ENCODE assay signal across 26 mouse cellular contexts in genomic region chr4:109456821-109457220, GRCm38 (mm10). TPM values are rescaled to one million over a fixed set of nuclear protein-coding genes. Genes with fewer than 3 reads are reported as not detected.
A peak's percentile ranks its signal among the peaks of the same experiment; 100 is the strongest.
DNase-seq lines count a peak whose midpoint lies in the region; ATAC-seq lines count a peak whose summit lies in the region.
"Had no signal": no experiment of that assay in that cellular context is flagged by ENCODE, and none has a peak within 500 bp of the region (broad histone marks: within the 10 kb centered on the region; RNA-seq: fewer than 3 reads in every experiment).

No protein-coding gene starts in this region.

- no peak overlapping the region for H3K4me3 ChIP-seq in macrophage (ENCODE audit: inconsistent target)
- H3K4me3 ChIP-seq: forebrain, embryonic 10.5 days; forebrain, embryonic 13.5 days; heart, embryonic 10.5 days; heart, embryonic 13.5 days had no signal

- 37% methylated on average over 6 of the region's 6 CpGs for WGBS in macrophage (ENCODE audit: missing documents)

- intact Hi-C loops in heart, postnatal 25 days (cut with DNase I), result no loop called here

- H3K36me3 ChIP-seq in macrophage (ENCODE audit: inconsistent target), result no peaks in the 10 kb centered on the region; the same call in 1 of the 2 replicates

- ATAC-seq in monocyte, adult 5-6 weeks (replicated peaks; ENCODE audit: insufficient number of reproducible peaks, low FRiP score, low TSS enrichment, poor library complexity, severe bottlenecking), result peak; percentile 56; the same call in 1 of the 2 replicates
- ATAC-seq in megakaryocyte-erythroid progenitor cell, adult 5-6 weeks (replicated peaks; ENCODE audit: low FRiP score, low TSS enrichment, poor library complexity, severe bottlenecking), result no peak
- ATAC-seq: forebrain, embryonic 13.5 days; forebrain, embryonic 16.5 days; hindbrain, postnatal 0 days; inflammation-experienced regulatory T-cells, adult 6 months; intestine, embryonic 16.5 days; Patski had no signal

- H3K27ac ChIP-seq in macrophage, result peak overlapping the region; percentile 1; the same call in 1 of the 2 replicates
- H3K27ac ChIP-seq: forebrain, embryonic 10.5 days; forebrain, embryonic 13.5 days; heart, embryonic 10.5 days; heart, embryonic 13.5 days; hindbrain, embryonic 14.5 days; hindbrain, postnatal 0 days had no signal

- DNase-seq in heart, adult 11 months, result peak; percentile 53
- DNase-seq in heart, postnatal 25 days (ENCODE audit: low spot score), result no peak
- no peak for DNase-seq in left cerebral cortex, adult 9 months (ENCODE audit: low spot score in 2 of 2)
- DNase-seq: adrenal gland, postnatal 14 days; B cell, adult 2 months; cerebellum, adult 11 months; cerebellum, adult 2 months; cerebellum, adult 9-11 months; cerebellum, postnatal 25 days; gastrocnemius, postnatal 10 days; gastrocnemius, postnatal 36 days; heart, adult 18-20 months; heart, postnatal 14 days had no signal

- peaks cover 48% of the 10 kb centered on the region for H3K79me2 ChIP-seq in macrophage (ENCODE audit: inconsistent target)

RNA-seq across cellular contexts. Expression of gene Rnf11, which starts 27.7 kb away (rescaled TPM):
- total RNA-seq in heart, postnatal 25 days (2021), result 100 to 1,000 TPM; 104 to 106 TPM
- total RNA-seq in macrophage (2018; cell fraction: chromatin; rRNA removed), result 10 to 100 TPM; 15.3 to 54.2 (median 30.0) TPM
- 10 to 100 TPM; 41.8 to 60.3 (median 52.7) TPM for total RNA-seq in macrophage (2018; cell fraction: cytosol; rRNA removed)
- 10 to 100 TPM; 21.2 to 91.9 (median 48.2) TPM for total RNA-seq in macrophage (2018; cell fraction: nucleus; rRNA removed)
- polyA plus RNA-seq in macrophage (2018), result 43.7 to 48.9 TPM (median 47.2 TPM) in 3 replicates
- 46.2 to 50.2 TPM (median 49.4 TPM) in 3 replicates for total RNA-seq in monocyte, adult 5-6 weeks (2017)
- total RNA-seq in megakaryocyte-erythroid progenitor cell, adult 5-6 weeks (2014; fragmentation: Nextera tagmentation), result 12.0 and 14.0 TPM in 2 replicates
- total RNA-seq in megakaryocyte-erythroid progenitor cell, adult 5-6 weeks (2017), result 19.0 and 27.8 TPM in 2 replicates

RNA-seq across cellular contexts. Expression of gene Ttc39a, which starts 50.4 kb away (rescaled TPM):
- total RNA-seq in heart, postnatal 25 days (2021), result 1 to 10 TPM; 1.1 to 2.1 TPM
- 10 to 100 TPM in 25 of 26 experiments, 1 to 10 TPM in 1; 9.5 to 66.3 (median 34.0) TPM for total RNA-seq in macrophage (2018; cell fraction: chromatin; rRNA removed)
- 10 to 100 TPM in 8 of 26 experiments, 1 to 10 TPM in 18; 3.5 to 14.9 (median 7.1) TPM for total RNA-seq in macrophage (2018; cell fraction: cytosol; rRNA removed)
- total RNA-seq in macrophage (2018; cell fraction: nucleus; rRNA removed), result 10 to 100 TPM in 21 of 26 experiments, 1 to 10 TPM in 5; 6.4 to 27.7 (median 15.8) TPM
- polyA plus RNA-seq in macrophage (2018), result 3.5 to 7.7 TPM (median 5.7 TPM) in 3 replicates
- total RNA-seq in monocyte, adult 5-6 weeks (2017), result not detected in 3 replicates
- 3.3 and 5.1 TPM in 2 replicates for total RNA-seq in megakaryocyte-erythroid progenitor cell, adult 5-6 weeks (2014; fragmentation: Nextera tagmentation)
- total RNA-seq in megakaryocyte-erythroid progenitor cell, adult 5-6 weeks (2017), result 2.0 and 2.6 TPM in 2 replicates
